Mouse (Mus musculus): ENCODE measurements around the gene Galnt7. TPM values are rescaled to one million over a fixed set of nuclear protein-coding genes. Genes with fewer than 3 reads are reported as not detected.

Galnt7 gene
- total and polyA plus RNA-seq, 3 experiments = 11.1 to 138 (median 18.5) TPM

DNA sequence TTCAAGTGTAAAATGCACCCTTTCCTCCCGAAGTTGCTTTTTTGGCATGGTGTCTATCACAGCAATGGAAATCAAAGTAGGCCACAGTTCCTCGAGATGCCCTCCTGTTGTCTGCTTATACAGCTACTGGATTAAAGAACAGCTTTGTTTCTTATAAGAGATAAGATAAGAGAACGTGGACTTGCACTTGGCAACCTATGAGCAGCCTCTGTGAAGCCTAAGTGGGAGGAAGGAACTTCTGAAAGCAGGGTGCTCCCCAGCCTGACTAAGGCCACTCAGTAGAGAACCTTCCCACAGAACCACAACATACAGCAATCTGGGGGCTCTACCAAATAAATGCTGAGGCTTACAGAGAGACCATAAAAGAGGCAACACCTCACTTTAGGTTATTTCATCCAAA lies 5.3 kb downstream of the Galnt7 start:
- peaks cover 0 to 21% of the 10 kb centered on the region in 2 experiments; a peak in 3 of 4 replicates for H3K36me3 ChIP-seq (ENCODE audit: control insufficient read depth in 1 of 2, insufficient read depth in 2 of 2, low read length in 2 of 2)
- H3K27me3 ChIP-seq (ENCODE audit: control insufficient read depth in 1 of 2, insufficient read depth in 2 of 2, low read length in 2 of 2) = no peaks in the 10 kb centered on the region
- no peak overlapping the region for H3K9ac ChIP-seq (ENCODE audit: control insufficient read depth, low read depth, low read length, poor library complexity, severe bottlenecking)
- H3K27ac ChIP-seq (ENCODE audit: control insufficient read depth, low read depth, low read length) = no peak overlapping the region
- H3K4me3 ChIP-seq (ENCODE audit: control insufficient read depth in 1 of 2, insufficient read depth in 1 of 2, low read depth in 2 of 2, low read length in 2 of 2) = no peak overlapping the region
- peaks cover 27% of the 10 kb centered on the region for H3K79me2 ChIP-seq (ENCODE audit: control insufficient read depth, insufficient read depth, low read length, poor library complexity)
- peaks cover 3 to 30% of the 10 kb centered on the region in 2 experiments; a peak in 3 of 4 replicates for H3K4me1 ChIP-seq (ENCODE audit: control insufficient read depth in 1 of 2, insufficient read depth in 2 of 2, low read length in 2 of 2)
- TF ChIP-seq MAX (IDR thresholded peaks at IDR 0.05; ENCODE audit: low read length) (no peak), GABPA (IDR thresholded peaks at IDR 0.05; ENCODE audit: low read depth, low read length) (no peak), ETS1 (IDR thresholded peaks at IDR 0.05; ENCODE audit: low read depth, low read length) (0 out of 2 replicates have a peak, but pooled peaks have one; percentile 32), SMC3 (IDR thresholded peaks at IDR 0.05; ENCODE audit: low read depth, low read length) (no peak), UBTF (IDR thresholded peaks at IDR 0.05; ENCODE audit: borderline replicate concordance, insufficient read depth, low read depth, low read length) (no peak), CHD2 (IDR thresholded peaks at IDR 0.05; ENCODE audit: low read length) (no peak), RAD21 (IDR thresholded peaks at IDR 0.05; ENCODE audit: low read depth, low read length) (no peak), ELF1 (IDR thresholded peaks at IDR 0.05; ENCODE audit: low read depth, low read length) (no peak), MEF2A (IDR thresholded peaks at IDR 0.05; ENCODE audit: extremely low read depth, insufficient replicate concordance, low read depth, low read length, poor library complexity, severe bottlenecking) (no peak), ZNF384 (IDR thresholded peaks at IDR 0.05; ENCODE audit: low read depth, low read length) (no peak), EP300 (IDR thresholded peaks at IDR 0.05; ENCODE audit: low read depth in 1 of 2, low read length in 2 of 2) (no peak), GATA1 (IDR thresholded peaks at IDR 0.05; ENCODE audit: low read depth, low read length) (peak; percentile 74), RCOR1 (IDR thresholded peaks at IDR 0.05; ENCODE audit: low read depth, low read length) (peak; percentile 91), ZC3H11A (IDR thresholded peaks at IDR 0.05; ENCODE audit: low read depth, low read length) (no peak)
- peak; percentile 46 for DNase-seq (ENCODE audit: low read depth, low spot score)
- no peaks in the 10 kb centered on the region for H3K9me3 ChIP-seq (replicated peaks; ENCODE audit: insufficient read depth, low read length)

- Histone ChIP-seq H3K27ac (ENCODE audit: control insufficient read depth, low read depth, low read length) (no peak overlapping the region), H3K9me3 (replicated peaks; ENCODE audit: insufficient read depth, low read length) (no peaks in the 10 kb centered on the region), H3K36me3 (ENCODE audit: control insufficient read depth in 1 of 2, insufficient read depth in 2 of 2, low read length in 2 of 2) (peaks cover 0 to 17% of the 10 kb centered on the region in 2 experiments; a peak in 3 of 4 replicates), H3K79me2 (ENCODE audit: control insufficient read depth, insufficient read depth, low read length, poor library complexity) (peaks cover 7% of the 10 kb centered on the region; the same call in 1 of the 2 replicates), H3K9ac (ENCODE audit: control insufficient read depth, low read depth, low read length, poor library complexity, severe bottlenecking) (no peak overlapping the region), H3K4me3 (ENCODE audit: control insufficient read depth in 1 of 2, insufficient read depth in 1 of 2, low read depth in 2 of 2, low read length in 2 of 2) (no peak overlapping the region), H3K4me1 (ENCODE audit: control insufficient read depth in 1 of 2, insufficient read depth in 2 of 2, low read length in 2 of 2) (peaks cover 3 to 18% of the 10 kb centered on the region in 2 experiments; a peak in 3 of 4 replicates), H3K27me3 (ENCODE audit: control insufficient read depth in 1 of 2, insufficient read depth in 2 of 2, low read length in 2 of 2) (no peaks in the 10 kb centered on the region)
- no peak for TF ChIP-seq USF2 (IDR thresholded peaks at IDR 0.05; ENCODE audit: borderline replicate concordance in 1 of 2, insufficient read depth in 1 of 2, low read depth in 1 of 2, low read length in 2 of 2)
- TF ChIP-seq CTCF (IDR thresholded peaks at IDR 0.05 in 2 of 3, conservative IDR thresholded peaks at IDR 0.05 in 1 of 3; ENCODE audit: control insufficient read depth in 1 of 3, insufficient read depth in 1 of 3, low read depth in 2 of 3, low read length in 3 of 3, poor library complexity in 1 of 3, severe bottlenecking in 1 of 3) = no peak
- TF ChIP-seq TAL1 (IDR thresholded peaks at IDR 0.05; ENCODE audit: low read length) = peak; percentile 21; the same call in 1 of the 2 replicates
- peak; percentile 78 for TF ChIP-seq GATA1 (IDR thresholded peaks at IDR 0.05; ENCODE audit: low read depth, low read length)
- TF ChIP-seq RCOR1 (IDR thresholded peaks at IDR 0.05; ENCODE audit: low read depth, low read length) = 0 out of 2 replicates have a peak, but pooled peaks have one; percentile 20
- TF ChIP-seq HCFC1 (IDR thresholded peaks at IDR 0.05; ENCODE audit: low read depth, low read length) = no peak
- TF ChIP-seq E2F4 (IDR thresholded peaks at IDR 0.05; ENCODE audit: borderline replicate concordance, low read depth, low read length) = no peak
- no peak for TF ChIP-seq BHLHE40 (IDR thresholded peaks at IDR 0.05; ENCODE audit: borderline replicate concordance, low read depth, low read length)
- TF ChIP-seq ETS1 (IDR thresholded peaks at IDR 0.05; ENCODE audit: low read depth, low read length) = peak; percentile 79
- TF ChIP-seq SIN3A (IDR thresholded peaks at IDR 0.05; ENCODE audit: low read length) = 0 out of 2 replicates have a peak, but pooled peaks have one; percentile 16
- peak; percentile 89 for TF ChIP-seq TCF12 (IDR thresholded peaks at IDR 0.05; ENCODE audit: low read depth, low read length)
- peak; percentile 45 to 75; a peak in 3 of 4 replicates for TF ChIP-seq EP300 (IDR thresholded peaks at IDR 0.05; ENCODE audit: low read depth in 1 of 2, low read length in 2 of 2)
- no peak for TF ChIP-seq MEF2A (IDR thresholded peaks at IDR 0.05; ENCODE audit: extremely low read depth, insufficient replicate concordance, low read depth, low read length, poor library complexity, severe bottlenecking)
- DNase-seq (ENCODE audit: low read depth, low spot score) = no peak
Measured at GRCm38 (mm10) chr8:57644281-57644680, 8.6 kb downstream of the Galnt7 start.

Measured in MEL (cell line).